Mouse (Mus musculus): ENCODE data around the gene Gm10570. TPM values are rescaled to one million over a fixed set of nuclear protein-coding genes. Genes with fewer than 3 reads are reported as not detected.

The Gm10570 gene
- polyA plus RNA-seq, 2 experiments: 0.08 TPM; not detected in 1

GRCm38 (mm10) chr4:130270089-130270488 lies 38.4 kb downstream of the Gm10570 start:
- TF ChIP-seq EP300 (IDR thresholded peaks at IDR 0.05; ENCODE audit: low read depth): no peak
- TF ChIP-seq CTCF (IDR thresholded peaks at IDR 0.05; ENCODE audit: low read depth): no peak
- Histone ChIP-seq H3K4me1 (replicated peaks; ENCODE audit: control insufficient read depth in 2 of 2, insufficient read depth in 2 of 2, low read length in 1 of 2) (peaks cover 0 to 18% of the 10 kb centered on the region in 2 experiments; a peak in 3 of 4 replicates), H3K36me3 (replicated peaks; ENCODE audit: control insufficient read depth, insufficient read depth, low read depth) (no peaks in the 10 kb centered on the region), H3K27ac (no peak overlapping the region), H3K4me2 (ENCODE audit: low read depth) (no peak overlapping the region), H3K9me3 (ENCODE audit: control insufficient read depth, low read length) (no peaks in the 10 kb centered on the region), H3K27me3 (ENCODE audit: control insufficient read depth, insufficient read depth, low read length) (peaks cover 40% of the 10 kb centered on the region), H3K9ac (replicated peaks) (no peak overlapping the region), H3K4me3 (ENCODE audit: insufficient read depth in 1 of 2, low read depth in 2 of 2, low read length in 2 of 2) (no peak overlapping the region)
- DNase-seq (ENCODE audit: low read depth in 3 of 3, low spot score in 3 of 3) (peak in 2 of 3 experiments; percentile 45 to 64), ATAC-seq (ENCODE audit: insufficient read depth) (peak; percentile 73; the same call in 1 of the 2 replicates)
- WGBS (ENCODE audit: insufficient replicate concordance): 53% methylated on average over 8 of the region's 8 CpGs

GRCm38 (mm10) chr4:130268736-130269135 lies 39.7 kb downstream of the Gm10570 start:
- Histone ChIP-seq H3K27me3 (ENCODE audit: control insufficient read depth, insufficient read depth, low read length) (peaks cover 32% of the 10 kb centered on the region), H3K4me3 (ENCODE audit: insufficient read depth in 1 of 2, low read depth in 2 of 2, low read length in 2 of 2) (no peak overlapping the region), H3K27ac (no peak overlapping the region), H3K4me2 (ENCODE audit: low read depth) (no peak overlapping the region), H3K9me3 (ENCODE audit: control insufficient read depth, low read length) (no peaks in the 10 kb centered on the region), H3K9ac (replicated peaks) (no peak overlapping the region), H3K4me1 (replicated peaks; ENCODE audit: control insufficient read depth in 2 of 2, insufficient read depth in 2 of 2, low read length in 1 of 2) (peaks cover 0 to 18% of the 10 kb centered on the region in 2 experiments; a peak in 3 of 4 replicates), H3K36me3 (replicated peaks; ENCODE audit: control insufficient read depth, insufficient read depth, low read depth) (no peaks in the 10 kb centered on the region)
- ATAC-seq (ENCODE audit: insufficient read depth) (no peak), DNase-seq (ENCODE audit: low read depth in 3 of 3, low spot score in 3 of 3) (no peak)
- WGBS (ENCODE audit: insufficient replicate concordance): 71% methylated on average over 10 of the region's 10 CpGs
- no peak for TF ChIP-seq CTCF (IDR thresholded peaks at IDR 0.05; ENCODE audit: low read depth)
- TF ChIP-seq EP300 (IDR thresholded peaks at IDR 0.05; ENCODE audit: low read depth): no peak

- peaks cover 17% of the 10 kb centered on the region for H3K27me3 ChIP-seq (ENCODE audit: control insufficient read depth, insufficient read depth, low read length)
- H3K4me2 ChIP-seq (ENCODE audit: low read depth): 0 out of 2 replicates have a peak overlapping the region, but pooled peaks have one; percentile 31
- no peaks in the 10 kb centered on the region for H3K9me3 ChIP-seq (ENCODE audit: control insufficient read depth, low read length)
- H3K27ac ChIP-seq: no peak overlapping the region
- DNase-seq (ENCODE audit: low read depth in 3 of 3, low spot score in 3 of 3): peak in 1 of 3 experiments; percentile 44
- no peak overlapping the region for H3K4me3 ChIP-seq (ENCODE audit: insufficient read depth in 1 of 2, low read depth in 2 of 2, low read length in 2 of 2)
- ATAC-seq (ENCODE audit: insufficient read depth): peak; percentile 34; the same call in 1 of the 2 replicates
- H3K9ac ChIP-seq (replicated peaks): no peak overlapping the region
- peaks cover 0 to 18% of the 10 kb centered on the region in 2 experiments; a peak in 3 of 4 replicates for H3K4me1 ChIP-seq (replicated peaks; ENCODE audit: control insufficient read depth in 2 of 2, insufficient read depth in 2 of 2, low read length in 1 of 2)
- H3K36me3 ChIP-seq (replicated peaks; ENCODE audit: control insufficient read depth, insufficient read depth, low read depth): no peaks in the 10 kb centered on the region
- TF ChIP-seq CTCF (IDR thresholded peaks at IDR 0.05; ENCODE audit: low read depth) (no peak), EP300 (IDR thresholded peaks at IDR 0.05; ENCODE audit: low read depth) (no peak)
- WGBS (ENCODE audit: insufficient replicate concordance): 66% methylated on average over 7 of the region's 7 CpGs
These were observed 41.4 kb downstream of the Gm10570 start for GRCm38 (mm10) chr4:130267069-130267468.

- peaks cover 0 to 18% of the 10 kb centered on the region in 2 experiments; a peak in 3 of 4 replicates for H3K4me1 ChIP-seq (replicated peaks; ENCODE audit: control insufficient read depth in 2 of 2, insufficient read depth in 2 of 2, low read length in 1 of 2)
- H3K9me3 ChIP-seq (ENCODE audit: control insufficient read depth, low read length): no peaks in the 10 kb centered on the region
- 69% methylated on average over 9 of the region's 9 CpGs for WGBS (ENCODE audit: insufficient replicate concordance)
- H3K27ac ChIP-seq: no peak overlapping the region
- H3K4me2 ChIP-seq (ENCODE audit: low read depth): peak overlapping the region; percentile 31; the same call in 1 of the 2 replicates
- no peak overlapping the region for H3K9ac ChIP-seq (replicated peaks)
- DNase-seq (ENCODE audit: low read depth in 3 of 3, low spot score in 3 of 3) (no peak), ATAC-seq (ENCODE audit: insufficient read depth) (no peak)
- peaks cover 13% of the 10 kb centered on the region for H3K27me3 ChIP-seq (ENCODE audit: control insufficient read depth, insufficient read depth, low read length)
- H3K4me3 ChIP-seq (ENCODE audit: insufficient read depth in 1 of 2, low read depth in 2 of 2, low read length in 2 of 2): no peak overlapping the region
- no peaks in the 10 kb centered on the region for H3K36me3 ChIP-seq (replicated peaks; ENCODE audit: control insufficient read depth, insufficient read depth, low read depth)
- TF ChIP-seq EP300 (IDR thresholded peaks at IDR 0.05; ENCODE audit: low read depth) (no peak), CTCF (IDR thresholded peaks at IDR 0.05; ENCODE audit: low read depth) (no peak)
These were observed 41.9 kb downstream of the Gm10570 start for GRCm38 (mm10) chr4:130266601-130267000.

- no peak for DNase-seq (ENCODE audit: low read depth in 3 of 3, low spot score in 3 of 3)
- peak; percentile 46; the same call in 1 of the 2 replicates for ATAC-seq (ENCODE audit: insufficient read depth)
- Histone ChIP-seq H3K4me2 (ENCODE audit: low read depth) (no peak overlapping the region), H3K4me3 (ENCODE audit: insufficient read depth in 1 of 2, low read depth in 2 of 2, low read length in 2 of 2) (no peak overlapping the region), H3K4me1 (replicated peaks; ENCODE audit: control insufficient read depth in 2 of 2, insufficient read depth in 2 of 2, low read length in 1 of 2) (peaks cover 0 to 15% of the 10 kb centered on the region in 2 experiments; a peak in 3 of 4 replicates), H3K9me3 (ENCODE audit: control insufficient read depth, low read length) (no peaks in the 10 kb centered on the region), H3K27me3 (ENCODE audit: control insufficient read depth, insufficient read depth, low read length) (peaks cover 8% of the 10 kb centered on the region), H3K27ac (no peak overlapping the region), H3K36me3 (replicated peaks; ENCODE audit: control insufficient read depth, insufficient read depth, low read depth) (no peaks in the 10 kb centered on the region), H3K9ac (replicated peaks) (no peak overlapping the region)
- no peak for TF ChIP-seq EP300 (IDR thresholded peaks at IDR 0.05; ENCODE audit: low read depth)
- peak; percentile 88 for TF ChIP-seq CTCF (IDR thresholded peaks at IDR 0.05; ENCODE audit: low read depth)
- 8% methylated on average over 24 of the region's 24 CpGs for WGBS (ENCODE audit: insufficient replicate concordance)
These were observed 43.6 kb downstream of the Gm10570 start for GRCm38 (mm10) chr4:130264698-130265349.
